In the genomic region with DNA sequence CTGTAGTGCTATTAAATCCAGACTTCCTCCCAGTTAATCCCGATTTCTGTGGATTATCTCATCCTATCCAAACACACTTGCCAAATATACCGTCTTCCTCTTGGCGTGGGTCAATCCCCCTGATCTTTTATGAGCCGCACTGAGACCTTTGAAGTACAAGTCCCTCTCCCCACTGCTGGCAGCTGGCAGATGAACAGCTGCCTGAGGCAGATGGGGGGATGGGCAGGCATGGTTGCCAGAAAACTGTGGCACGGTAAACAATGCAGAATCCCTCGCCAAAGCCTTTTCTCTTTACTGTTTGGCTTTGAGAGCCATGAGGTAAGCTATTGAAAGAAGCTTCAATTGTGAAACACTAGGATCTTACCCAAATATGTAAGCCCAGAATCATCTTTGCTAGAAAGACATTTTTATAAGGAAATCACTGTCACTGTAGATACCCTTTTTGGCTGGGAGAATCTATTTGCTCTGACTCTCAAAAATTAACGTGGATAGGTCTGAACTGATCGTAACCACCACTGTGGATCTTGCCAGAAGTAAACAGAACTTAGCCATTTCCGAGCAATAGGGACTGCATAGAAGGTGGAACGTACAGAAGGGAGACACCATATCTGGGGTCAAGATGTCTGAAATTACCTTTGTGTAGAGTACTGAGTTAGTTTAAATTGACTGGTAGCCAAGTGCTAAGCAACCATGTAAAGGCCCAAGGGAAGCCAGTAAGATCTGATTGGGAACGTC, we compare ENCODE assay signal across 8 mouse cellular contexts.
DNase-seq lines count a peak whose midpoint lies in the region; ATAC-seq lines count a peak whose summit lies in the region.

No protein-coding gene starts in this region.

- H3K4me2 ChIP-seq in hindbrain, embryonic 14.5 days (replicated peaks) = no peak overlapping the region
- no peak overlapping the region for H3K4me2 ChIP-seq in neural tube, embryonic 12.5 days (replicated peaks)

- no peaks in the 10 kb centered on the region for H3K9me3 ChIP-seq in forebrain, embryonic 10.5 days
- no peaks in the 10 kb centered on the region for H3K9me3 ChIP-seq in hindbrain, embryonic 14.5 days (ENCODE audit: control insufficient read depth, low read length)
- no peaks in the 10 kb centered on the region for H3K9me3 ChIP-seq in neural tube, embryonic 12.5 days

- peak; percentile 78 for ATAC-seq in hindbrain, embryonic 14.5 days (ENCODE audit: low FRiP score)
- ATAC-seq in neural tube, embryonic 12.5 days (ENCODE audit: low FRiP score, low read depth) = peak; percentile 58

- no peaks in the 10 kb centered on the region for H3K27me3 ChIP-seq in forebrain, embryonic 10.5 days (ENCODE audit: poor library complexity, severe bottlenecking)
- H3K27me3 ChIP-seq in hindbrain, embryonic 14.5 days (ENCODE audit: control insufficient read depth, insufficient read depth, low read length) = no peaks in the 10 kb centered on the region
- H3K27me3 ChIP-seq in neural tube, embryonic 12.5 days (replicated peaks) = no peaks in the 10 kb centered on the region

- no peaks in the 10 kb centered on the region for H3K36me3 ChIP-seq in forebrain, embryonic 10.5 days (replicated peaks)
- H3K36me3 ChIP-seq in hindbrain, embryonic 14.5 days (replicated peaks; ENCODE audit: control insufficient read depth, insufficient read depth) = no peaks in the 10 kb centered on the region
- no peaks in the 10 kb centered on the region for H3K36me3 ChIP-seq in neural tube, embryonic 12.5 days

- peak; percentile 49 for DNase-seq in kidney, postnatal 10 days
- DNase-seq in kidney, adult 18-20 months = no peak
- DNase-seq in ZHBTc4 (ENCODE audit: low read depth, low spot score) = peak; percentile 6
- no peak for DNase-seq in forebrain, embryonic 10.5 days (ENCODE audit: extremely low spot score, low spot score)
- DNase-seq in hindbrain, embryonic 14.5 days (ENCODE audit: low spot score) = peak; percentile 62
- no peak for DNase-seq in adipocyte (ENCODE audit: low spot score)
- DNase-seq in cerebellum, adult 11-12 months = no peak

- 0 out of 2 replicates have a peak overlapping the region, but pooled peaks have one; percentile 11 for H3K27ac ChIP-seq in forebrain, embryonic 10.5 days
- 0 out of 2 replicates have a peak overlapping the region, but pooled peaks have one; percentile 38 for H3K27ac ChIP-seq in hindbrain, embryonic 14.5 days
- no peak overlapping the region for H3K27ac ChIP-seq in neural tube, embryonic 12.5 days

- no peak overlapping the region for H3K4me3 ChIP-seq in forebrain, embryonic 10.5 days
- no peak overlapping the region for H3K4me3 ChIP-seq in hindbrain, embryonic 14.5 days (replicated peaks; ENCODE audit: low read length)
- no peak overlapping the region for H3K4me3 ChIP-seq in neural tube, embryonic 12.5 days

- 65% methylated on average over 11 of the region's 11 CpGs for WGBS in forebrain, embryonic 10.5 days
- WGBS in hindbrain, embryonic 14.5 days = 45% methylated on average over 11 of the region's 11 CpGs
- 51% methylated on average over 11 of the region's 11 CpGs for WGBS in neural tube, embryonic 12.5 days

- no peak overlapping the region for H3K9ac ChIP-seq in hindbrain, embryonic 14.5 days
- no peak overlapping the region for H3K9ac ChIP-seq in neural tube, embryonic 12.5 days

- H3K4me1 ChIP-seq in forebrain, embryonic 10.5 days = peaks cover 5% of the 10 kb centered on the region; the same call in 1 of the 2 replicates
- H3K4me1 ChIP-seq in hindbrain, embryonic 14.5 days (replicated peaks; ENCODE audit: control insufficient read depth, insufficient read depth, low read length) = no peaks in the 10 kb centered on the region; the same call in 1 of the 2 replicates
- H3K4me1 ChIP-seq in neural tube, embryonic 12.5 days = no peaks in the 10 kb centered on the region

Comparison
In these comparisons a context has a peak if more than half of its experiments do, and no peak if none do; other contexts are left out.
1. DNase-seq: peak in kidney, postnatal 10 days (single experiment), ZHBTc4 (single experiment) and hindbrain, embryonic 14.5 days (single experiment); none in kidney, adult 18-20 months (single experiment), forebrain, embryonic 10.5 days (single experiment), adipocyte (single experiment) and cerebellum, adult 11-12 months (single experiment).